In the genomic region with DNA sequence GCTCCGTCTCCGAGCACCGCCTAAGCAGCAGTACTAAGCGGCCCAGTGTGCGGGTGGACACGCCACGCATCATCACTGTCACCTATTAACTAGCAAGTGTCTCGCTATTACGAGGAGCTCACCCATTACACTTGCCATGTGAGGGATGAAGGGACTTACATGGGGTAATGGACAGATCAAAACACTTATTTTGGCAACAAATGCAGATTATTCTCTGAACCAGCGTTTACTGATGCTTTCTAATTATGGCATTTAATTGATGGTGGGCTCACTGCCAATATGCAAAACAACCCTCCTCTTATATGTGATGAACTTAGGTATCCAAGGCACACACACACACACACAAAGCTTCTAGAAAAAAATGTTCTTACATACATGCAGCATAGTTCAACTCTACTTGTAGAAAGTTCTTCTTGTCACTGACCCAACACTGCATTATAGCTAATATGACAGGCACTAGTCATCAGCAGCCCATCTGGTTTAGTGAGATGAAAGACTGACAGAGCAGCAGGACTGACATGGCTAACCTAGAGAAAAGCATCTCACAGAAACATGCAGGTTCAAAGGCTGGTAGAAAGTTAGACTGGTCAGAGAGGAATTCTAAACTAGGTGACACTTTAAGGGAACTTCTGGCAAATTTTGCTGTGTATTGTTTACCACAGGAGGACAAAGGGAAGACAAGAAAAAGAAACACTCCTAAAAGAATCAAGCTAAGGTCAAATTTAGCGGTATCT, we compare ENCODE assay signal across 8 mouse cellular contexts. TPM values are rescaled to one million over a fixed set of nuclear protein-coding genes. Genes with fewer than 3 reads are reported as not detected.
DNase-seq lines count a peak whose midpoint lies in the region; ATAC-seq and TF ChIP-seq lines count a peak whose summit lies in the region.

No protein-coding gene starts in this region.

- TF ChIP-seq RAD21 in MEL (IDR thresholded peaks at IDR 0.05; ENCODE audit: low read depth, low read length), result no peak

- peaks cover 89% of the 10 kb centered on the region for H3K79me2 ChIP-seq in MEL (ENCODE audit: control insufficient read depth, insufficient read depth, low read length, poor library complexity)

- H3K4me3 ChIP-seq in heart, embryonic 11.5 days (ENCODE audit: low read depth, low read length), result peak overlapping the region; percentile 5; the same call in 1 of the 2 replicates
- peak overlapping the region; percentile 98 for H3K4me3 ChIP-seq in MEL (ENCODE audit: control insufficient read depth in 1 of 2, insufficient read depth in 1 of 2, low read depth in 2 of 2, low read length in 2 of 2)
- peak overlapping the region; percentile 100; the same call in 1 of the 2 replicates for H3K4me3 ChIP-seq in hindbrain, embryonic 11.5 days (ENCODE audit: low read depth, low read length)

- TF ChIP-seq CTCF in MEL (IDR thresholded peaks at IDR 0.05 in 2 of 3, conservative IDR thresholded peaks at IDR 0.05 in 1 of 3; ENCODE audit: control insufficient read depth in 1 of 3, insufficient read depth in 1 of 3, low read depth in 2 of 3, low read length in 3 of 3, poor library complexity in 1 of 3, severe bottlenecking in 1 of 3), result no peak

- H3K4me1 ChIP-seq in heart, embryonic 11.5 days (ENCODE audit: control insufficient read depth, insufficient read depth, low read length), result peaks cover 32% of the 10 kb centered on the region
- H3K4me1 ChIP-seq in MEL (ENCODE audit: control insufficient read depth in 1 of 2, insufficient read depth in 2 of 2, low read length in 2 of 2), result peaks cover 29 to 45% of the 10 kb centered on the region in 2 experiments
- H3K4me1 ChIP-seq in hindbrain, embryonic 11.5 days (replicated peaks; ENCODE audit: control insufficient read depth, insufficient read depth, low read length), result peaks cover 5% of the 10 kb centered on the region; the same call in 1 of the 2 replicates

- DNase-seq in heart, postnatal 4 days, result no peak
- DNase-seq in MEL (ENCODE audit: low read depth, low spot score), result no peak
- peak; percentile 23 for DNase-seq in hindbrain, embryonic 11.5 days (ENCODE audit: low spot score)
- DNase-seq in mesoderm, embryonic 11.5 days (ENCODE audit: low read depth, low spot score), result peak; percentile 18
- DNase-seq in layer of hippocampus, postnatal 10 days (ENCODE audit: low spot score in 2 of 2), result no peak
- no peak for DNase-seq in ovary, postnatal 10 days (ENCODE audit: low spot score)

- no peak for TF ChIP-seq EP300 in MEL (IDR thresholded peaks at IDR 0.05; ENCODE audit: low read depth in 1 of 2, low read length in 2 of 2)

- H3K4me2 ChIP-seq in heart, embryonic 11.5 days, result peak overlapping the region; percentile 90
- H3K4me2 ChIP-seq in hindbrain, embryonic 11.5 days (replicated peaks; ENCODE audit: low read depth, low read length), result peak overlapping the region; percentile 75

- no peak for ATAC-seq in heart, embryonic 11.5 days (replicated peaks; ENCODE audit: insufficient number of reproducible peaks, low FRiP score, low TSS enrichment)
- ATAC-seq in hindbrain, embryonic 11.5 days (ENCODE audit: low FRiP score), result no peak
- no peak for ATAC-seq in megakaryocyte progenitor cell, adult 5-6 weeks (replicated peaks; ENCODE audit: poor library complexity)

- no peak overlapping the region for H3K9ac ChIP-seq in heart, embryonic 11.5 days (ENCODE audit: low read depth, low read length)
- H3K9ac ChIP-seq in MEL (ENCODE audit: control insufficient read depth, low read depth, low read length, poor library complexity, severe bottlenecking), result peak overlapping the region; percentile 99
- H3K9ac ChIP-seq in hindbrain, embryonic 11.5 days (ENCODE audit: low read depth, low read length), result peak overlapping the region; percentile 28; the same call in 1 of the 2 replicates

- H3K36me3 ChIP-seq in heart, embryonic 11.5 days (ENCODE audit: control insufficient read depth, insufficient read depth, low read length), result no peaks in the 10 kb centered on the region
- H3K36me3 ChIP-seq in MEL (ENCODE audit: control insufficient read depth in 1 of 2, insufficient read depth in 2 of 2, low read length in 2 of 2), result peaks cover 5 to 68% of the 10 kb centered on the region in 2 experiments
- H3K36me3 ChIP-seq in hindbrain, embryonic 11.5 days (ENCODE audit: control insufficient read depth, insufficient read depth, low read length), result no peaks in the 10 kb centered on the region

- H3K27ac ChIP-seq in heart, embryonic 11.5 days (ENCODE audit: low read depth, low read length), result no peak overlapping the region
- H3K27ac ChIP-seq in MEL (ENCODE audit: control insufficient read depth, low read depth, low read length), result no peak overlapping the region
- H3K27ac ChIP-seq in hindbrain, embryonic 11.5 days (ENCODE audit: low read depth, low read length), result no peak overlapping the region

- H3K9me3 ChIP-seq in heart, embryonic 11.5 days (replicated peaks; ENCODE audit: control insufficient read depth, low read length), result no peaks in the 10 kb centered on the region
- H3K9me3 ChIP-seq in MEL (replicated peaks; ENCODE audit: insufficient read depth, low read length), result no peaks in the 10 kb centered on the region
- H3K9me3 ChIP-seq in hindbrain, embryonic 11.5 days (ENCODE audit: control insufficient read depth, low read length), result no peaks in the 10 kb centered on the region

- TF ChIP-seq POLR2A in MEL (IDR thresholded peaks at IDR 0.05; ENCODE audit: control insufficient read depth in 1 of 2, insufficient read depth in 1 of 2, low read depth in 1 of 2, low read length in 2 of 2, poor library complexity in 1 of 2), result no peak

- no peaks in the 10 kb centered on the region for H3K27me3 ChIP-seq in heart, embryonic 11.5 days (ENCODE audit: control insufficient read depth, insufficient read depth, low read length)
- H3K27me3 ChIP-seq in MEL (ENCODE audit: control insufficient read depth in 1 of 2, insufficient read depth in 2 of 2, low read length in 2 of 2), result no peaks in the 10 kb centered on the region
- no peaks in the 10 kb centered on the region for H3K27me3 ChIP-seq in hindbrain, embryonic 11.5 days (ENCODE audit: control insufficient read depth, insufficient read depth, low read length)

- 80% methylated on average over 11 of the region's 11 CpGs for WGBS in heart, embryonic 11.5 days (ENCODE audit: insufficient replicate concordance)
- 47% methylated on average over 11 of the region's 11 CpGs for WGBS in hindbrain, embryonic 11.5 days

TF ChIP-seq in MEL, 35 proteins besides CTCF, POLR2A, EP300 and RAD21:
- no peak for TF ChIP-seq MEF2A (IDR thresholded peaks at IDR 0.05; ENCODE audit: extremely low read depth, insufficient replicate concordance, low read depth, low read length, poor library complexity, severe bottlenecking)
- no peak for TF ChIP-seq CHD1 (IDR thresholded peaks at IDR 0.05; ENCODE audit: low read depth, low read length)
- no peak for TF ChIP-seq TCF12 (IDR thresholded peaks at IDR 0.05; ENCODE audit: low read depth, low read length)
TF ChIP-seq in MEL: peak in this region for 0.

RNA-seq across cellular contexts. Expression of a gene that starts 2.5 kb away (rescaled TPM):
- 49.5 and 51.3 TPM in 2 replicates for polyA plus RNA-seq in heart, embryonic 11.5 days (2014; fragmentation: Nextera tagmentation; extraction: Ambion mirVana)
- total RNA-seq in heart, postnatal 4 days (2021), result 10 to 100 TPM; 85.2 to 86.3 TPM
- 49.2 and 57.8 TPM in 2 replicates for total RNA-seq in MEL (2012; rRNA removed)
- polyA plus RNA-seq in MEL (2012; ENCODE audit: insufficient read depth in 1 of 2, insufficient read length in 2 of 2, low read depth in 1 of 2, low replicate concordance in 2 of 2, missing spikeins in 1 of 2), result 100 to 1,000 TPM in 1 of 2 experiments, 10 to 100 TPM in 1; 87.7 to 235 TPM
- polyA plus RNA-seq in hindbrain, embryonic 11.5 days (2014; fragmentation: Nextera tagmentation; extraction: Ambion mirVana), result 52.7 and 68.2 TPM in 2 replicates
- total RNA-seq in layer of hippocampus, postnatal 10 days (2021), result 100 to 1,000 TPM; 147 to 160 TPM
- total RNA-seq in megakaryocyte progenitor cell, adult 5-6 weeks (2015), result 76.4 and 79.6 TPM in 2 replicates
- total RNA-seq in megakaryocyte progenitor cell, adult 5-6 weeks (2017), result 69.2 and 72.6 TPM in 2 replicates

RNA-seq across cellular contexts. Expression of a gene that starts 23.2 kb away (rescaled TPM):
- polyA plus RNA-seq in heart, embryonic 11.5 days (2014; fragmentation: Nextera tagmentation; extraction: Ambion mirVana), result 48.7 and 49.4 TPM in 2 replicates
- 10 to 100 TPM; 68.5 to 76.5 TPM for total RNA-seq in heart, postnatal 4 days (2021)
- 28.9 and 32.0 TPM in 2 replicates for total RNA-seq in MEL (2012; rRNA removed)
- polyA plus RNA-seq in MEL (2012; ENCODE audit: insufficient read depth in 1 of 2, insufficient read length in 2 of 2, low read depth in 1 of 2, low replicate concordance in 2 of 2, missing spikeins in 1 of 2), result 10 to 100 TPM in 1 of 2 experiments, not detected in 1; 36.0 TPM
- 39.6 and 45.8 TPM in 2 replicates for polyA plus RNA-seq in hindbrain, embryonic 11.5 days (2014; fragmentation: Nextera tagmentation; extraction: Ambion mirVana)
- total RNA-seq in layer of hippocampus, postnatal 10 days (2021), result 10 to 100 TPM; 65.8 to 75.5 TPM
- 33.1 and 49.6 TPM in 2 replicates for total RNA-seq in megakaryocyte progenitor cell, adult 5-6 weeks (2015)
- 61.1 and 74.1 TPM in 2 replicates for total RNA-seq in megakaryocyte progenitor cell, adult 5-6 weeks (2017)

Comparison
In these comparisons a context has a peak if more than half of its experiments do, and no peak if none do; other contexts are left out.
1. H3K4me3 ChIP-seq: peak in every context shown above with its lines; median percentile 100 in hindbrain, embryonic 11.5 days; 98 in MEL; 5 in heart, embryonic 11.5 days.
2. DNase-seq: peak in hindbrain, embryonic 11.5 days (single experiment) and mesoderm, embryonic 11.5 days (single experiment); none in heart, postnatal 4 days (single experiment), MEL (single experiment), layer of hippocampus, postnatal 10 days (0 of 2) and ovary, postnatal 10 days (single experiment).